Mouse (Mus musculus) thymus, postnatal 0 days (tissue): ENCODE results near the gene Spata22. TPM values are rescaled to one million over a fixed set of nuclear protein-coding genes. Genes with fewer than 3 reads are reported as not detected.
"Not testable (repeated sequence)": the region's sequence is repeated elsewhere in the genome, so short reads cannot be mapped to it uniquely, and the experiment has no call there.

Experiments used
- DNase-seq: peaks from one replicate; pipeline ENCODE4 v3.0.0-alpha.2; 2015; ENCODE audit warnings: low spot score
- polyA plus RNA-seq: library from polyadenylated mRNA; unstranded; fragments of >200 nt; fragmentation: Nextera tagmentation; extraction: Ambion mirVana; gene quantifications from 2 replicates; pipeline ENCODE4 v1.2.1, GENCODE M21; 2015

Gene Spata22
- polyA plus RNA-seq, result not detected in 2 replicates

DNA sequence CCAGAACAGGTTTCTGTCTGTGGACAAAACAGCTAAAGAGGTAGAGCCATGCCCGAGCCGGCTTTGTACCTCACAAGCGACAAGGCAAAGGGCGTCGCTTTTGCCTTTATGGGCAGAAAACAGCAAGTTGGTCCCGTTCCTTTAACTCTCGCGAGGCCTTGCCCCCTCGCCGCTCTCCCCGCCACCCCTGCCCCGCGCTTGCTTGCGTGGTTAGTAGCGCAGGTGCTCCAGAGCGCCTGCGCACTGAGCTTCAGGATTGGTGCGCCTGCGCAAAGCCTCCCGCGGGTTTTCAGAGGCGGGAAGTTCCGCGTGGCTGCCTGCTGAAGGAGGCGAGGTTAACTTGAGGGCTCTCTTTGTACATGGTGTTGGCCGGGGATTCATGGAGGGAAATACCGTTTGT, at the start of gene Spata22, which contains the start of the genes Aspa and Gm49340:
TSS of gene Spata22 (plus strand) at position 300 of the 400 bp plus-strand sequence.
TSS of gene Aspa (minus strand) at position 155 of the 400 bp plus-strand sequence.
TSS of gene Gm49340 (plus strand) at position 300 of the 400 bp plus-strand sequence.
- DNase-seq, result no peak

- no peak for DNase-seq
Observed at GRCm38 (mm10) chr11:73280710-73281109, 48.8 kb upstream of the Spata22 start.

DNA sequence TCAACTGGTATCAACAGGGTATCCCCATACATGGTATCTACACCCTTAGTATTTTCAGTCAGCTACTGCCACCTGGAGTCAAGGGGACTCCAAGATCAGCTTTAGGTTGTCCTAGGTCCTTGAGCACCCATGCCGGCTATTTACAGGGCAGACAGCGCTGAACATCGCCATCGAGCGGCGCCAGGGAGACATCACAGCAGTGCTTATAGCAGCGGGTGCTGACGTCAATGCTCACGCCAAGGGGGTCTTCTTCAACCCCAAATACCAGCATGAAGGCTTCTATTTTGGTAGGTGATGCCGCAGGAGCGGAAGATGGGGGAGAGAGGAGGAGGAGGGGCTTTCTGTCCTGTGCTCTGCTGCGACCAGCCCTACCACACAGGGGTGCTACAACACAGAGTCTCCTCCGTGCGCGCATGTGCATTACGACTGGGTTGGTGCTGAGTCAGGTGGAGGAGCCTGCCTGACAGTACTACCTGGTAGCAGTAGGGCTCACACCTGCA, 48.0 kb upstream of the Spata22 start:
- peak; percentile 59 for DNase-seq

- no peak for DNase-seq
Observed at GRCm38 (mm10) chr11:73283369-73283768, 46.2 kb upstream of the Spata22 start.

DNA sequence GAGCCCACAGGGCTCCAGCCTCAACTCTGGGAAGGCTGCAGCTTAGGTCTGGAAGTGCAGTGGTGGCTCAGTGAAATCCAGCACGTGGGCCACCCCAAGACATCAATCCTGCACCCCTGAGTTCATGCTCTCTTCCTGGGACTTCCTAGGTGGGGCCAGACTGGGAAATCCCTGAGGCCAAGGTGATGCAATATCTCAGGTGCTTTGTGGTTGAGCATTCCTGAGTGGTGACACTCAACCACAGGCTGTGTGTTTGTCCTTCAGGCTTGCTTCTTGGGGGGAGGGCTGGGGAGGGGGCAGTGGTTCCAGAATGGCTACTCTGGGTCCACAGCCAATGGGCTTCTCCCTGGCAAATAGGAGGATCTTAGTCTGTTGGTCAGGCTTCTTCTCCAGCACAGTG, 45.6 kb upstream of the Spata22 start:
- no peak for DNase-seq

- no peak for DNase-seq
Observed at GRCm38 (mm10) chr11:73284351-73284750, 45.2 kb upstream of the Spata22 start.

GRCm38 (mm10) chr11:73289621-73290020, 39.9 kb upstream of the Spata22 start:
- DNase-seq, result no peak

DNA sequence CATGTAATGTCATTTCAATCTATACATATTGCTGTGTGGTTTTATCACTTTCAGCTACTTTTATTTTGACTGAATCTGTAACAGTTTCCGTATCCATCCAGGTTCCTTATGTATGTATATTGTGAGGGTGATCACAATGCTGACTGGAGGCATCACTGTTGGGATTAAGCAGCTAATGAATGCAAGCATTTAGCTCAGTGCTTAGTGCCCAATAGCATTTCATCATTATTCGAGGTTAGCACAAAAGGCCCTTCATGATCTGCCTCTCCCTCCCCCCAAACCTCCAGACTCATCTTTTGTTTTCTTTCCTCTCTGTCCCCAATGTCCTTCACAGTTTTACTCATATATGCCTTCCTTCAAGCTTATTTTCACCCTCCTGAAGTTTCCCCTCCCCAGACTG, 26.4 kb upstream of the Spata22 start:
- no peak for DNase-seq

GRCm38 (mm10) chr11:73315961-73316360, 13.6 kb upstream of the Spata22 start:
- DNase-seq, result no peak

GRCm38 (mm10) chr11:73318581-73318980, 11.0 kb upstream of the Spata22 start:
- DNase-seq, result not testable (repeated sequence)

DNA sequence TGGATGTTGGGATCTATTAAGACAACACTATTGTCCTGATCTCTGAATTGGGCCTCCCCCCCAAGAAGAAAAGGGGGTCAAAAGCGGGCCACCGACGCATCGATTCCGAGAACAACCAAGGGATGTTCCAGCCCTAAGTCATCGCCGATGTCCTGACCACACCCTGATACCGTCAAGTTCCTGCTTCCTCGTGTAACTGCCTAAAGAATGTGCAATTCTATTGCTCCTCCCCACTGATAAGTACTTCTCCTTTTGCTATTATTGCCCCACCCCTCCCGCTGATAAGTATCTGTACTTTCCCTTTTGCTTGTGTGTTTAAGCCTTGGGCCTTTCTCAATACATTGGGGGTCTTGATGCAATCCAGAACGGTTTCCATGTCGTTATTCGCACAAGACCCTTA, 8.5 kb upstream of the Spata22 start:
- DNase-seq, result not testable (repeated sequence)

GRCm38 (mm10) chr11:73323906-73324830, 5.4 kb upstream of the Spata22 start:
- DNase-seq, result no peak

DNA sequence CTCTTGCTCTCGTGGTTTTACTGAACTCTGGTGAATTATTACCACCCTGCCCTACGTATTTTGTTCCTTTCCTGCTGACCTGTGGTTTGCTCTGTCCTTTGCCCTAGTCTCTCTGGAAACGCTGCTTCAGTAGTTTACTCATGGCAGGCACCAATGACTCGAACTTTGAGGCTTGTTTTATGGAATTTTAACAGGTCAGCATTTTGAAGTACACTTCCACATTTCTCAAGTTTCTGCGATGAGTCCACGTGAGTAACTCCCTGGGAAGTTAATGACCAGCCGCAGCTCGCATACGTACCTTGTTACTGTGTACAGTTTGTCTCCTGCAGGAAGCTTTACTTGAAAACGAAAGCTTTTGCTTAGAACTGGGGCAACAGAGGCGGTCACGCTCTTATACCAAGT, 3.1 kb upstream of the Spata22 start:
- no peak for DNase-seq

DNA sequence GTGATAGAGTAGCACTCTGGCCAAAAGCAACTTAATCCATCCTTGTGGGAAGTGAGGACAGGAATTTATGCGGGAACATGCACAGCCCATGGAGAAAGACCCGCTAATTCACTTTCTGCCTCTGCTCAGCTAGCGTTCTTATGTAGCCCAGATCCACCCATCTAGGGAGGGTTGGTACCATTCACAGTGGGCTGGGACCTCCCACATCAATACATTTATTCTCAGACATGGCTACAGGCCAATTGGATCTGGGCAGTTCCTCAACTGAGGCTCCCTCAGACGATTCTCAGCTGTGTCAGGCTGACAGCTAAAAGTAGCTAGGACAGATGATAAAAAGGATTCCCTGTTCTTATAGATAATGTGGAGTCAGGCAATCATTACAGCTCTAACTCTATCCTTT, 2.2 kb upstream of the Spata22 start:
- DNase-seq, result no peak

DNA sequence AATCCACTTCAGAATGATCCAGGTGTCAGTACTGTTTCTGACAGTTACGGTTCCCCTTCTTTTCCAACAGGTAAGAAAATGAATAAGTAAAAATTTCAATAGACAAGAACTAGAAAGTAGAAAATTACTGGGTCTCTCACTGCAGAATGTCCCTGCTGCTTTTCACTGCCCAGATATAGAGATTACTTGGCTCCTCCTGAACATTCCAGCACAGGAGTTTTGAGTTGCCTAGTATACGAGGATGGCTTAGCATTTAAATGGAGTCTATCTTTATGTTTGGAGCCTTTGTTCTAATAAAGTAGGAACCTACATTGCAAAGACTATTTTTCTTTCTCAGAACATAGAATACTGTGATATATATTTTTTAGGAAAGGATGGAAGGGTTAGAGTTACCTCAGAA, 3.8 kb downstream of the Spata22 start:
- DNase-seq, result no peak

GRCm38 (mm10) chr11:73336919-73337318, 7.4 kb downstream of the Spata22 start:
- DNase-seq, result no peak

DNA sequence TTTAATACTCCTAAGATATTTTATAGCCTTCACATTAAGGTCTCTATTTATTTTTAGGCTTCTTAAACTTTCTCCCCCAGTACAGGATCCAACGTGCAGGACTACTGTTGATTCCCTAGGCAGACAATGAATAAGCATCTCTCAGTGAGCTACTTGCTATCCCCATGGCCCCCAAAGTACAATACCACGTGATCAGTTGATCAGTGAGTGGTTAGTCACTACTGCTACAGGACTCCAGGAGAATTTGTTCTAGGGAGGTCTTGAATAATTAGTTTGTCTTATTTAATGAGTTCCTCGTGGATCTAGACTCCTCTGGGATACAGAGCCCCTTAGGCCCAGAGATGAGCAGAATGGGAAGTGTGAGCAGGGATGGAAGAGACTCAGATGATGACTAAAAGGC, 20.9 kb downstream of the Spata22 start, which contains the start of gene Olfr20:
TSS of gene Olfr20 (plus strand) at position 301 of the 400 bp plus-strand sequence.
- DNase-seq, result no peak

DNA sequence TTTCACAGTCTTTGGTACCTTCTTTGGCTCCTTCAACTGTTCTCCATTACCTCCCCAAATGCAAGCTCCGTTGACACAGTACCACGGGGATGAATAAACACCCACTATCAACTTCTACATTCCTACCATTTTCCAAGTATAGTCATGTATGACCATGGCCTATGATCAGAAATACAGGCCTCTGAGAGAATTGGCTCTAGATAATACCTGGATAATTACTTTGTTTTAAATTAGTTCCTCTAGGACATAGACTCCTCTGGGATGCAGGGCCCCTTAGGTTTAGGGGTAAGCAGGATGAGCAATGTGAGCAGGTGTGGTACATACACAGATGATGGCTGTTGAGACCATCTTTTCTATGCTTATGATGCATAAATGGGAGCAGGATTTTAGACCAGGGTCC, 41.4 kb downstream of the Spata22 start, which contains the start of gene Olfr376:
TSS of gene Olfr376 (plus strand) at position 301 of the 400 bp plus-strand sequence.
- no peak for DNase-seq

DNA sequence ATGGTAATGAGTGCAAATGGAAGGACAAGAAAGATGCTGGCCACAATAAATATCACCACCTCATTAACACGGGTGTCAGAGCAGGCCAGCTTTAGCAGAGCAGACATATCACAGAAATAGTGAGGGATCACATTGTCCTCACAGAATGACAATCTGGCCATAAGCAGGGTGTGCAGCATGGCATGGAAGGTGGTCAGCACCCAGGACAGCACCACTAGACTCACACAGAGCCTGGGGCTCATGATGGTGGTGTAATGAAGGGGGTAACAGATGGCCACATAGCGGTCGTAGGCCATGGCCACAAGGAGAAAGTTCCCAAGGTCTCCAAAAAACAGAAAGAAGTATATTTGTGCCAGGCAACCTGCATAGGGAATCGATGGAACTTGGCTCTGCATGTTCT, 65.8 kb downstream of the Spata22 start:
- DNase-seq, result no peak
